Mouse (Mus musculus) heart, postnatal 10 days (tissue): ENCODE measurements around the gene Cfap46. TPM values are rescaled to one million over a fixed set of nuclear protein-coding genes. Genes with fewer than 3 reads are reported as not detected.

Experiments
- DNase-seq, 2 experiments: peaks; one replicate each; pipeline ENCODE4 v3.0.0; 2021
- intact Hi-C: fragments of 180-260 bp; cut with DNase I; formaldehyde crosslinking; loops from one replicate; pipeline ENCODE4 v1.15.1; 2025
- total RNA-seq, 2 experiments: library from RNA; stranded (reverse); gene quantifications; 2 replicates each; pipeline ENCODE4 v1.2.3; 2021

Gene Cfap46
- total RNA-seq, 2 experiments from 2014 or later = 0.31 TPM; not detected in 1

- peak; percentile 48 to 67 for DNase-seq
- intact Hi-C loops = loop anchor here (5.0 kb wide), 1 partner anchor 280 kb away; no protein-coding TSS in a partner anchor
These were observed 101.0 kb downstream of the Cfap46 start, which contains the start of gene Nkx6-2 for GRCm38 (mm10) chr7:139582595-139582994. Gene Nkx6-2 (minus strand): TSS chr7:139582797.

- intact Hi-C loops = loop anchor here (5.0 kb wide), 1 partner anchor 280 kb away; no protein-coding TSS in a partner anchor
- peak; percentile 32 to 34 for DNase-seq
These were observed 101.6 kb downstream of the Cfap46 start for GRCm38 (mm10) chr7:139581801-139582571.

DNA sequence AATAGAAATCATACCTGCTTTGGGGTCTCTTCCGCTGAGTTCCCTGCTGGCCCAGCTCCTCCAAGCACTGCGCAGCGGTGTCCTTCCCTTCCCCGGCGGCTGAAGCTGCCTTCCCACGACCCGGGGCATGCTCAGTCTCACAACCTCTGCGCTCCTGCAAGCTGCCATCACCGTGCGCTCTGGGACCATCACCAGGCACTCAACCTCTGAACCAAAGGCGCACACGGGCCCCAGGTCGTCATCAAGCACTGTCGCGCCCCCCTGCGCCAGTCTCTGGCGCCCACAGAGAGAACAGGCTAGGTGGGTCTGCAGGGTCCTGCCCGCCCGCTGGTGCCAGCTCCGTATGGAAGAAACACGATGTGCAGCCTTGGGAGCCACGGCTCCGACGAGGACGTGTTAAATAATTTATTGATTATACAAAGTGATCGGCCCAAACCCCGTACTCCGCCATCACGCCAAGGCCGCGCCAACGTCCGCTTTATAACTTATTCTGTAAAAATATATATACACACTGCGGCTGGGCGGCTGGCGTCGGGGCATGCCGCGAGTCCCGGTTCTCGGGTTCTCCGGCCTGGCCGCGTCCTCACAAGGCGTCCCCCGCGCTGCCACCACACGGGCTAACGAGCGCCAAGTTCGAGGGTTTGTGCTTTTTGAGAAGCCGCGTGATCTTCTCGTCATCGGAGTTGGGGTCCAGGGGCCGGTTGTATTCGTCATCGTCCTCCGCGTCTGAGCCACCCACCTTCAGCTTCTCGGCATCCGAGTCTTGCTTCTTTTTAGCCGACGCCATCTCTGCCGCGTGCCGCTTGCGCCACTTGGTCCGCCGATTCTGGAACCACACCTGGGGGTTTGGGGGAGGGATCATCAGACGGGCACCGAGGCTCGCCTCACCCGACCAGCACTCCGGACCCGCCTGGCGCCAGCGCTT lies 102.5 kb downstream of the Cfap46 start:
- DNase-seq = peak; percentile 30 to 38
- intact Hi-C loops = loop anchor here (5.0 kb wide), 1 partner anchor 279 kb away; no protein-coding TSS in a partner anchor

DNA sequence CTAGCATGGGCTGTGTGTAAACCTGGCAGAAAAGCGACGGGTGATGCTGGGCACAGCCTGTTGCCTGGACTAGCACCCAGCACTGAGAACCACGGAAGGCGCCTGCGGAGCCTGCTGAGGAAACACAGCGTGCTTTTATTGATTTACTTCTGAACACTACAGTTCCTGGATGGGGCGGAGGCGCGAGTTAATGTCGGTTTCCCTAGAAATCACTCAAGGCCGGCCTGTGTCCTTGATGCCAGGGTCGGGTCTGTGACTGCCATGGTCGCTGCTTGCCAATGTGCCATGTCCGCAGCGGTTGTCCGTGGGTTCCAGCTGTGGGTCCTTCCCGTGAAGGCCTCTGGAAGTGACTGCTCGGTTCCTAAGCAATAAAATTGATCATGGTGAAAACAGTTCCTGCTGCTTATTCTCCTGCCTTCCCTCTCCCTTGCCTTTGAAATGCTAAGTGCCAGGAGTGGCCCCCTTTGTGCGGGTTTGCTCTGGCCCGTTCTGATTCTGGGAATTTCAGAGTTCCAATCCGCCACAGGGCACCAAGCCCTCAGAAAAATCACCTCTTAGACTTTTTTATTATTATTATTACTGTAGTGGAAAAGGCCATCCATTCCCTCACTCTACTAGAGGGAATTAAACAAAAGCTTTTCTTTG lies 104.2 kb downstream of the Cfap46 start:
- intact Hi-C loops = no loop called here
- DNase-seq = no peak

GRCm38 (mm10) chr7:139576064-139576686 lies 107.4 kb downstream of the Cfap46 start:
- no peak for DNase-seq
- intact Hi-C loops = no loop called here

- intact Hi-C loops = no loop called here
- DNase-seq = no peak
These were observed 111.0 kb downstream of the Cfap46 start for GRCm38 (mm10) chr7:139572665-139573064.

- intact Hi-C loops = no loop called here
These were observed 112.8 kb downstream of the Cfap46 start for GRCm38 (mm10) chr7:139570788-139571187.

DNA sequence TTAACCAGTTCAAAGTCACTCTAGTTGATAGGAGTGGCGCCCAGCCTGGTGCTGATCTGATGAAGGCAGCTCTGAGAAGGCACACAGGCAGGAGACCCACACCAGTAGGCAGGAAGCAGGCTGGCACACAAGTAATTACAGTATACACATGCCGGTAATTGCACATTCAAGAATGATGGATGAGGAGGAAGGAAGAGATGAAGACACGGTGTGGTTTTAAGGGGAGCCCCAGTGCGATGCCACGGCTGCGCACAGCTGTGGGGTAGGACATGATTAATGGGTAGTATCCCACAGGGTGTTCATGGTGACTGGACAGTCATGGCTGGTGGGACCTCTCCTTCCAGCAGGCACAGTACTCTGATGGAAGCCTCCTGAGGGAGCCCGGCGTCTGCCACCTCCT lies 117.1 kb downstream of the Cfap46 start:
- intact Hi-C loops = no loop called here
- DNase-seq = no peak

More at GRCm38 (mm10) chr7:139570788-139571187, 112.8 kb downstream of the Cfap46 start:
- no peak for DNase-seq

DNA sequence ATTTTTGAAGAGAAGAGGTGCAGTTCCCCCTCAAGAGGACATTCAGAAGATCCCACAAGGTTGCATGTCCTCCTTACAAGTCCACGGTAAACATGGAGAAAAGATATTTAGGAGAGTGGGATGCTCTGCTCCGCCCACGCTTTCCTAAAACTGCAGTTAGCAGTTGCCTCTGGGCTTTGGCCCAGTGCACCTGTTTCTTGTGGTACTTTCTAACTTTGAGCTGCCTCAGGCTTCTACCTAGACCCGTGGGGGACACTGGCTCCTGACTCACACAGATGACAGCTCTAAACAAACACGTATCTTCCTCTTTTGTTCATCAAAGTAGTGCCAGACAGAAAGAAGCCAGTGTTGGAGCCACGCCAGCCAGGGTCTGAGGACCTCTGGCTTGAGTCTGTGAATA lies 117.6 kb downstream of the Cfap46 start:
- no peak for DNase-seq
- intact Hi-C loops = no loop called here

DNA sequence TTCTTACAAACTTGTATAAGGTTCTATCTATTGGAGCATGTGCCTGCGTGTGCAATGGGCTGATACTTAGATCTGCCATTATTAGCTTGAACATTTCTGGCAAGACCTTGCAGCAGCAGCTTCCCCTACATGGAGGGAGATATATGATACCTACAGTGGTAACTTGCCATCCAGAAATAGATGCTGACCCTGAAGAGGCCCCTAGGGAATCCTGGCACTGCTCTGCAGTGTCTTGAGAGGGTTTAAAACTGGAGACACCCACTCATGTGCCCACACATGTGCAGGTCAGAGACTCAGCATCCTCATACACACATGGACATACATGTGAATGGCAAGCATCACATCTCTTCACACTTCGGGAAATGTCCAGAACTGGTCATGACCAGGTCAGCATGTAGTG lies 119.5 kb downstream of the Cfap46 start:
- intact Hi-C loops = no loop called here
- DNase-seq = no peak

- intact Hi-C loops = no loop called here
- no peak for DNase-seq
These were observed 120.2 kb downstream of the Cfap46 start for GRCm38 (mm10) chr7:139563425-139563824.

DNA sequence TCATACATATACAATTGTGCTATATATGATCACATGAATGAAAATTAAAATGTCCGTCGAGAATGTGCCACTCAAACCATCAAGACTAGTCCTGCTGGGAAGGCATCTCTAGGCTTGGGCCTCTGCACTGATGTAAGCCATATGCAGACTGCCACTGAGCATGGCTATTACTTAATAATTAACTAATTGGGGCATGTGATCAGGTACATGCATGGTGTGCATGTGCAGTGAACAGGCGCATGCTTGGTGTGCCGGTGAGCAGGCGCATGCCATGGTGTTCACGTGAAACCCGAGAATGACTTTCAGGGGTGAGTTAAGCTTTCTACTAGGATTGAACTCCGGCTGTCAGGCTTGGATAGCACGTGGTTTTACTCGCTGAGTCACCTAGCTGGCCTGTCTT lies 124.0 kb downstream of the Cfap46 start:
- DNase-seq = no peak
- intact Hi-C loops = loop anchor here (10.0 kb wide), 1 partner anchor 55 kb away; no protein-coding TSS in a partner anchor

DNA sequence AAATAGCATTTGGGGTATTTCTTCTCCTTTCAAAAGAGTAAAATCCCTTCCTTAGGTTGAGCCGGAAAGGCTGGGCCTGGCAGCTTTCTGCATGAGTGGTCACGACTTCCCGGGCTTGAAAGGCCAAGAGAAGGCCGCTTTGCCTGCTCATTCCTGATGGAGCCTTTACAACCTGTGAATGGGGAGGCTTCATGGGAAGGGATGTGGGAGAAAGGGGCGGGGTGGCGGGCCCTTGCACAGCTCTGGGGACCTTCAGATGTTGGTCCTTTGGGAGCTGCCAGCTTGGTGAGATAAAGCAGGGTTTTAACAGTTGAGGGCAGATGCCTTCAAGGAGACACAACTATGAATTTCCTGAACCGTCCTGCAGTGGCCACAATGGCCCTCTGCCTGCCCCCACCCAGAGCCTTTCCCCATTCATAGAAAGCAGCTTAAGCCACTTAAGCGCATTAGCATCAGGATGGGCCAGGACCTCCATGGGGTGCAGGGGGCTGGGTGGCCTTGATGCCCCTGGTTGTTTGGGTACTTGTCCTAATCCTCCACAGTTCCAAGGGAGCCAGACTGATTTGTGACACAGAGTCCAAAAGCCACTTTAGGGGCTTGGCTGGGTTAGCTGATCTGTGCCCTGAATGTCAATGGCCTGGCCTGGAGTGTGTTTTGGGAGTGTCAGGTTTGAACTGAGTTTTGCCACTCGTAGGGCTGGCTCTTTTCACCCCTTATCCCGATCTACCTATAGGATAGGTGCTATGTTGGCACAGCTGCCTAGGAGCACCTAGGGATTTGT lies 126.7 kb downstream of the Cfap46 start:
- no peak for DNase-seq
- intact Hi-C loops = loop anchor here (10.0 kb wide), 1 partner anchor 58 kb away; no protein-coding TSS in a partner anchor

DNA sequence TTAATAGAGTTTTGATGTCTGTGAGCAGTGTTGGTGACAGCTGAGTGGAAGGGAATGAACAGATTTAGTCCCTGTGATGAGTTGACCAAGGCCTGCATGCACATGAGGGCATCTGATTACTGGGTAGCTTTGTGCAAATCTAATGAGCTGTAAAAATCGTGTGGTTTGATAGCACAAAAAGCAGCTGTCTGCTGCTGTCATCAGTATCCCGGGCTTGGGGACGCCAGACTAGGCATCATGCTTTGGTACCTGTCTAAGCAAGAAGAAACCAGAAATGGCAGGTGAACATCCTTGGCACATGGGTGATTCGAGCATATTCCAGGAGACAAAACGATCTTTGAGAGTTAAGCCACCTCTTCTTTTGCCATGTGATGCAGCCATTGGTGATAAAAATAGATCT lies 127.3 kb downstream of the Cfap46 start:
- intact Hi-C loops = loop anchor here (10.0 kb wide), 1 partner anchor 58 kb away; no protein-coding TSS in a partner anchor
- DNase-seq = no peak

- intact Hi-C loops = loop anchor here (10.0 kb wide), 1 partner anchor 63 kb away; no protein-coding TSS in a partner anchor
- no peak for DNase-seq
These were observed 132.1 kb downstream of the Cfap46 start for GRCm38 (mm10) chr7:139551519-139551918.
